Mouse (Mus musculus) liver, adult 2 months (tissue): ENCODE measurements around the gene Kcnab3.

Experiments
- CTCF ChIP-seq: fragments of 200-500 bp; IDR thresholded peaks from 2 replicates; pipeline ENCODE4 v1.5.1; 2011; ENCODE audit warnings: low read depth, low read length, control low read depth
- POLR2A ChIP-seq: fragments of 200-500 bp; IDR thresholded peaks from 2 replicates; pipeline ENCODE4 v1.6.1; 2011; ENCODE audit warnings: low read length, control low read depth; ENCODE audit not compliant: insufficient read depth; ENCODE audit errors: extremely low read depth

DNA sequence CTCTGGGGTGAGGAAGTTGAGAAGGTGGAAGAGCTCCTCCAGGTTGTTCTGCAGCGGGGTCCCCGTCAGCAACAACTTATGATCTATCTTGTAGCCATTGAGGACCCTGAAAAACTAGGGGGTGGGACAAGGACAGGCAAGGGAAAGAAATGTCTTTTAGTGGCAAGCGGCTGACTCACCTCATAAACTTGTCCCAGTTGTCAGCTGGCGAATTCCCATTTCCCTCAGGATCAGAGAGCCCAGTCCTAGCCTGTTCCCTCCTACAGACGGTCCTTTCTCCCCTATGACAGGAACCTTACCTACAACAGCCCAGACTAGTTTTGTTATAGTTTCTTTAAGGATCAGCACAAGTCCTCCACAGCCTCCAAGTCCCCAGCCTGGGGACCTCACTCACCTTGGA, 30.5 kb downstream of the Kcnab3 start:
- TF ChIP-seq POLR2A (no peak), CTCF (no peak)
